Mouse (Mus musculus) small intestine, adult 2 months (tissue): ENCODE measurements at regions not wholly inside any gene's neighbourhood (a gene's known extent, or its start where the extent isn't known, plus 50 kb on each side); places are given as distances from the start of the nearest gene placed in this dataset.

Experiments used
- CTCF ChIP-seq: fragments of 200-500 bp; IDR thresholded peaks from 2 replicates; pipeline ENCODE4 v1.5.1; 2012; ENCODE audit warnings: low read depth, mild to moderate bottlenecking, control low read depth, inconsistent platforms, low read length, moderate library complexity, mixed read lengths; ENCODE audit not compliant: insufficient replicate concordance, insufficient read length; ENCODE audit errors: extremely low read depth
- POLR2A ChIP-seq: fragments of 200-500 bp; IDR thresholded peaks from 2 replicates; pipeline ENCODE4 v1.6.1; 2012; ENCODE audit warnings: low read depth, mild to moderate bottlenecking, control low read depth, inconsistent platforms, low read length, moderate library complexity

- TF ChIP-seq CTCF (no peak), POLR2A (no peak)
Observed at GRCm38 (mm10) chr1:82155961-82156360, 77.0 kb upstream of the Gm9747 start.
